Mouse (Mus musculus) spleen, adult 2 months (tissue): Measurements from ENCODE around the gene Tmem178.

ENCODE experiments used
- CTCF ChIP-seq: fragments of 200-500 bp; IDR thresholded peaks from 2 replicates; pipeline ENCODE4 v1.5.1; 2011; ENCODE audit warnings: mild to moderate bottlenecking, inconsistent platforms; ENCODE audit not compliant: insufficient read depth, insufficient read length, insufficient replicate concordance; ENCODE audit errors: extremely low read depth
- POLR2A ChIP-seq: fragments of 200-500 bp; IDR thresholded peaks from 2 replicates; pipeline ENCODE4 v1.6.1; 2011; ENCODE audit warnings: low read depth, low read length, inconsistent platforms

- TF ChIP-seq POLR2A (no peak), CTCF (peak; percentile 14; the same call in 1 of the 2 replicates)
These were observed 101.2 kb downstream of the Tmem178 start for GRCm38 (mm10) chr17:81045525-81046150.
